Comparison of ENCODE assay signal across 10 mouse cellular contexts in genomic region chr10:96231309-96231708, GRCm38 (mm10).
"Had no signal": no experiment of that assay in that cellular context is flagged by ENCODE, and none has a peak within 500 bp of the region (broad histone marks: within the 10 kb centered on the region; RNA-seq: fewer than 3 reads in every experiment).

No protein-coding gene starts in this region.

- H3K4me1 ChIP-seq: neural tube, embryonic 15.5 days had no signal

- H3K9ac ChIP-seq: limb, embryonic 15.5 days; midbrain, embryonic 12.5 days; neural tube, embryonic 15.5 days had no signal

- H3K27ac ChIP-seq: left cerebral cortex, adult 2 months; limb, embryonic 15.5 days; midbrain, embryonic 12.5 days; neural tube, embryonic 15.5 days had no signal

- H3K9me3 ChIP-seq: limb, embryonic 15.5 days; midbrain, embryonic 12.5 days; neural tube, embryonic 15.5 days had no signal

- ATAC-seq: midbrain, embryonic 16.5 days had no signal

- H3K4me2 ChIP-seq: limb, embryonic 15.5 days; midbrain, embryonic 12.5 days; neural tube, embryonic 15.5 days had no signal

- DNase-seq: kidney, postnatal 25 days; lung, adult 18-20 months; right cerebral cortex, adult 18-20 months; right cerebral cortex, postnatal 25 days; thymus, postnatal 36 days had no signal

- H3K4me3 ChIP-seq: left cerebral cortex, adult 2 months; limb, embryonic 15.5 days; midbrain, embryonic 12.5 days; neural tube, embryonic 15.5 days had no signal

- H3K27me3 ChIP-seq: limb, embryonic 15.5 days; midbrain, embryonic 12.5 days; neural tube, embryonic 15.5 days had no signal

- H3K36me3 ChIP-seq: limb, embryonic 15.5 days; midbrain, embryonic 12.5 days; neural tube, embryonic 15.5 days had no signal
